Mouse (Mus musculus): ENCODE measurements around the gene Nptx2. TPM values are rescaled to one million over a fixed set of nuclear protein-coding genes. Genes with fewer than 3 reads are reported as not detected.

Nptx2 gene
- polyA plus RNA-seq (2014; fragmentation: Nextera tagmentation; extraction: Ambion mirVana) = 0.17 and 0.23 TPM in 2 replicates

- no peak within 1 kb of the TSS for H3K27ac ChIP-seq (replicated peaks; ENCODE audit: low read depth, low read length)
- WGBS = 1% methylated on average over 97 of the region's 99 CpGs
- H3K9ac ChIP-seq (ENCODE audit: low read length) = no peak within 1 kb of the TSS
- no peaks in the 10 kb centered on the region; the same call in 1 of the 2 replicates for H3K4me1 ChIP-seq (ENCODE audit: control insufficient read depth, insufficient read depth, low read length)
- peak within 1 kb of the TSS; percentile 19 for H3K4me3 ChIP-seq (ENCODE audit: low read depth, low read length)
- DNase-seq (ENCODE audit: low spot score) (peak; percentile 87), ATAC-seq (ENCODE audit: insufficient number of reproducible peaks, low FRiP score, low TSS enrichment, low read depth) (peak; percentile 92)
- no peaks in the 10 kb centered on the region for H3K36me3 ChIP-seq (ENCODE audit: control insufficient read depth, insufficient read depth, low read length)
- peak within 1 kb of the TSS; percentile 34 for H3K4me2 ChIP-seq (ENCODE audit: low read depth, severe bottlenecking)
- H3K9me3 ChIP-seq (ENCODE audit: control insufficient read depth, low read length) = no peaks in the 10 kb centered on the region
- H3K27me3 ChIP-seq (ENCODE audit: control insufficient read depth, insufficient read depth, low read length) = peaks cover 31% of the 10 kb centered on the region
Observed at GRCm38 (mm10) chr5:144545653-144546422, at the start of gene Nptx2. TSS of gene Nptx2 (plus strand) at chr5:144545902.

GRCm38 (mm10) chr5:144496481-144496880 lies 49.2 kb upstream of the Nptx2 start:
- H3K9ac ChIP-seq (ENCODE audit: low read length) = no peak overlapping the region
- no peak for ATAC-seq (ENCODE audit: insufficient number of reproducible peaks, low FRiP score, low TSS enrichment, low read depth)
- H3K36me3 ChIP-seq (ENCODE audit: control insufficient read depth, insufficient read depth, low read length) = no peaks in the 10 kb centered on the region
- H3K27ac ChIP-seq (replicated peaks; ENCODE audit: low read depth, low read length) = no peak overlapping the region
- no peaks in the 10 kb centered on the region for H3K4me1 ChIP-seq (ENCODE audit: control insufficient read depth, insufficient read depth, low read length)
- WGBS = 86% methylated on average over 7 of the region's 7 CpGs
- H3K9me3 ChIP-seq (ENCODE audit: control insufficient read depth, low read length) = no peaks in the 10 kb centered on the region
- H3K4me3 ChIP-seq (ENCODE audit: low read depth, low read length) = no peak overlapping the region
- no peak overlapping the region for H3K4me2 ChIP-seq (ENCODE audit: low read depth, severe bottlenecking)
- H3K27me3 ChIP-seq (ENCODE audit: control insufficient read depth, insufficient read depth, low read length) = no peaks in the 10 kb centered on the region
- DNase-seq (ENCODE audit: low spot score) = no peak

- no peak overlapping the region for H3K4me3 ChIP-seq (ENCODE audit: low read depth, low read length)
- no peaks in the 10 kb centered on the region for H3K27me3 ChIP-seq (ENCODE audit: control insufficient read depth, insufficient read depth, low read length)
- no peak overlapping the region for H3K27ac ChIP-seq (replicated peaks; ENCODE audit: low read depth, low read length)
- ATAC-seq (ENCODE audit: insufficient number of reproducible peaks, low FRiP score, low TSS enrichment, low read depth) (no peak), DNase-seq (ENCODE audit: low spot score) (no peak)
- no peaks in the 10 kb centered on the region for H3K4me1 ChIP-seq (ENCODE audit: control insufficient read depth, insufficient read depth, low read length)
- no peak overlapping the region for H3K4me2 ChIP-seq (ENCODE audit: low read depth, severe bottlenecking)
- no peaks in the 10 kb centered on the region for H3K36me3 ChIP-seq (ENCODE audit: control insufficient read depth, insufficient read depth, low read length)
- 91% methylated on average over 10 of the region's 10 CpGs for WGBS
- no peak overlapping the region for H3K9ac ChIP-seq (ENCODE audit: low read length)
- no peaks in the 10 kb centered on the region for H3K9me3 ChIP-seq (ENCODE audit: control insufficient read depth, low read length)
Observed at GRCm38 (mm10) chr5:144504239-144504638, 41.5 kb upstream of the Nptx2 start.

GRCm38 (mm10) chr5:144505731-144506130 lies 40.0 kb upstream of the Nptx2 start:
- no peak overlapping the region for H3K9ac ChIP-seq (ENCODE audit: low read length)
- ATAC-seq (ENCODE audit: insufficient number of reproducible peaks, low FRiP score, low TSS enrichment, low read depth) (no peak), DNase-seq (ENCODE audit: low spot score) (no peak)
- no peak overlapping the region for H3K4me3 ChIP-seq (ENCODE audit: low read depth, low read length)
- no peaks in the 10 kb centered on the region for H3K9me3 ChIP-seq (ENCODE audit: control insufficient read depth, low read length)
- 97% methylated on average over 2 of the region's 2 CpGs for WGBS
- no peaks in the 10 kb centered on the region for H3K4me1 ChIP-seq (ENCODE audit: control insufficient read depth, insufficient read depth, low read length)
- no peak overlapping the region for H3K27ac ChIP-seq (replicated peaks; ENCODE audit: low read depth, low read length)
- H3K36me3 ChIP-seq (ENCODE audit: control insufficient read depth, insufficient read depth, low read length) = no peaks in the 10 kb centered on the region
- H3K27me3 ChIP-seq (ENCODE audit: control insufficient read depth, insufficient read depth, low read length) = no peaks in the 10 kb centered on the region
- no peak overlapping the region for H3K4me2 ChIP-seq (ENCODE audit: low read depth, severe bottlenecking)

- 72% methylated on average over 4 of the region's 4 CpGs for WGBS
- no peak overlapping the region for H3K4me2 ChIP-seq (ENCODE audit: low read depth, severe bottlenecking)
- no peaks in the 10 kb centered on the region for H3K9me3 ChIP-seq (ENCODE audit: control insufficient read depth, low read length)
- ATAC-seq (ENCODE audit: insufficient number of reproducible peaks, low FRiP score, low TSS enrichment, low read depth) = no peak
- H3K27me3 ChIP-seq (ENCODE audit: control insufficient read depth, insufficient read depth, low read length) = no peaks in the 10 kb centered on the region
- no peak for DNase-seq (ENCODE audit: low spot score)
- H3K9ac ChIP-seq (ENCODE audit: low read length) = no peak overlapping the region
- H3K4me3 ChIP-seq (ENCODE audit: low read depth, low read length) = no peak overlapping the region
- H3K4me1 ChIP-seq (ENCODE audit: control insufficient read depth, insufficient read depth, low read length) = no peaks in the 10 kb centered on the region
- no peaks in the 10 kb centered on the region for H3K36me3 ChIP-seq (ENCODE audit: control insufficient read depth, insufficient read depth, low read length)
- no peak overlapping the region for H3K27ac ChIP-seq (replicated peaks; ENCODE audit: low read depth, low read length)
Observed at GRCm38 (mm10) chr5:144506156-144506555, 39.5 kb upstream of the Nptx2 start.

GRCm38 (mm10) chr5:144506689-144507552 lies 38.8 kb upstream of the Nptx2 start:
- H3K4me3 ChIP-seq (ENCODE audit: low read depth, low read length) = no peak overlapping the region
- no peak overlapping the region for H3K27ac ChIP-seq (replicated peaks; ENCODE audit: low read depth, low read length)
- H3K27me3 ChIP-seq (ENCODE audit: control insufficient read depth, insufficient read depth, low read length) = no peaks in the 10 kb centered on the region
- H3K4me1 ChIP-seq (ENCODE audit: control insufficient read depth, insufficient read depth, low read length) = no peaks in the 10 kb centered on the region
- no peak overlapping the region for H3K9ac ChIP-seq (ENCODE audit: low read length)
- ATAC-seq (ENCODE audit: insufficient number of reproducible peaks, low FRiP score, low TSS enrichment, low read depth) (no peak), DNase-seq (ENCODE audit: low spot score) (no peak)
- H3K9me3 ChIP-seq (ENCODE audit: control insufficient read depth, low read length) = no peaks in the 10 kb centered on the region
- WGBS = 30% methylated on average over 26 of the region's 26 CpGs
- H3K36me3 ChIP-seq (ENCODE audit: control insufficient read depth, insufficient read depth, low read length) = no peaks in the 10 kb centered on the region
- no peak overlapping the region for H3K4me2 ChIP-seq (ENCODE audit: low read depth, severe bottlenecking)

GRCm38 (mm10) chr5:144509431-144509830 lies 36.3 kb upstream of the Nptx2 start:
- no peak for ATAC-seq (ENCODE audit: insufficient number of reproducible peaks, low FRiP score, low TSS enrichment, low read depth)
- Histone ChIP-seq H3K9ac (ENCODE audit: low read length) (no peak overlapping the region), H3K36me3 (ENCODE audit: control insufficient read depth, insufficient read depth, low read length) (no peaks in the 10 kb centered on the region), H3K4me3 (ENCODE audit: low read depth, low read length) (no peak overlapping the region), H3K27ac (replicated peaks; ENCODE audit: low read depth, low read length) (no peak overlapping the region), H3K9me3 (ENCODE audit: control insufficient read depth, low read length) (no peaks in the 10 kb centered on the region), H3K27me3 (ENCODE audit: control insufficient read depth, insufficient read depth, low read length) (no peaks in the 10 kb centered on the region), H3K4me2 (ENCODE audit: low read depth, severe bottlenecking) (no peak overlapping the region), H3K4me1 (ENCODE audit: control insufficient read depth, insufficient read depth, low read length) (no peaks in the 10 kb centered on the region)
- WGBS = 65% methylated on average over 7 of the region's 7 CpGs
- DNase-seq (ENCODE audit: low spot score) = no peak

GRCm38 (mm10) chr5:144514738-144515137 lies 31.0 kb upstream of the Nptx2 start:
- H3K4me3 ChIP-seq (ENCODE audit: low read depth, low read length) = no peak overlapping the region
- no peaks in the 10 kb centered on the region for H3K4me1 ChIP-seq (ENCODE audit: control insufficient read depth, insufficient read depth, low read length)
- no peak for ATAC-seq (ENCODE audit: insufficient number of reproducible peaks, low FRiP score, low TSS enrichment, low read depth)
- no peak overlapping the region for H3K4me2 ChIP-seq (ENCODE audit: low read depth, severe bottlenecking)
- no peak overlapping the region for H3K9ac ChIP-seq (ENCODE audit: low read length)
- 63% methylated on average over 6 of the region's 6 CpGs for WGBS
- no peaks in the 10 kb centered on the region for H3K27me3 ChIP-seq (ENCODE audit: control insufficient read depth, insufficient read depth, low read length)
- DNase-seq (ENCODE audit: low spot score) = peak; percentile 42
- no peaks in the 10 kb centered on the region for H3K36me3 ChIP-seq (ENCODE audit: control insufficient read depth, insufficient read depth, low read length)
- no peaks in the 10 kb centered on the region for H3K9me3 ChIP-seq (ENCODE audit: control insufficient read depth, low read length)
- H3K27ac ChIP-seq (replicated peaks; ENCODE audit: low read depth, low read length) = no peak overlapping the region

Measured in limb, embryonic 11.5 days (tissue).